ENCODE assay signal across 14 mouse cellular contexts in the genomic region with DNA sequence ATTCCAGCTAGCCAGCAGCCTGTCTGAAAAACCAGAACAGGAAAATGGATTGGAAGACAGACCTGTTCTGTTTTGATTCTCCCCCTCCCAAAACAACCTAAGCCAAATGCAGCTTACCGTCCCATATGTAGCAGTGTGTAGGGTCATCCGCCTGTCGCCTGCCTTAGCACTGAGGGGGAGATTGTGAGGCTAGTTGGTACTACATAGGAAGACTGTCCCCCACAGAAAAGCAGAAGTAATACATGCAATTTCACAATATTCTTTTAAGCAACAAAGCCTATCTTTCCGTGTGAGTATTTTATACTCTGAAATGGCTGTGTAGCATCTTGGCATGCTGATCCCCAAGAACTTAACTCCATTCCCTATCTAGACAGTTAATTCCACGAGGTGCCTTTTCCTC. TPM values are rescaled to one million over a fixed set of nuclear protein-coding genes. Genes with fewer than 3 reads are reported as not detected.
DNase-seq lines count a peak whose midpoint lies in the region; ATAC-seq lines count a peak whose summit lies in the region.
"Had no signal": no experiment of that assay in that cellular context is flagged by ENCODE, and none has a peak within 500 bp of the region (broad histone marks: within the 10 kb centered on the region; RNA-seq: fewer than 3 reads in every experiment).

No protein-coding gene starts in this region.

- H3K9me3 ChIP-seq in heart, embryonic 14.5 days (ENCODE audit: control insufficient read depth, low read length): no peaks in the 10 kb centered on the region
- H3K9me3 ChIP-seq in neural tube, embryonic 13.5 days: no peaks in the 10 kb centered on the region
- H3K9me3 ChIP-seq: embryonic facial prominence, embryonic 13.5 days had no signal

- 67% methylated on average over 5 of the region's 5 CpGs for WGBS in heart, embryonic 14.5 days
- WGBS in neural tube, embryonic 13.5 days: 77% methylated on average over 5 of the region's 5 CpGs

- no peak overlapping the region for H3K4me2 ChIP-seq in heart, embryonic 14.5 days (ENCODE audit: low read length)
- H3K4me2 ChIP-seq in neural tube, embryonic 13.5 days: no peak overlapping the region
- H3K4me2 ChIP-seq: embryonic facial prominence, embryonic 13.5 days had no signal

- peak overlapping the region; percentile 62; the same call in 1 of the 2 replicates for H3K9ac ChIP-seq in heart, embryonic 14.5 days (ENCODE audit: low read length)
- 0 out of 2 replicates have a peak overlapping the region, but pooled peaks have one; percentile 22 for H3K9ac ChIP-seq in neural tube, embryonic 13.5 days
- H3K9ac ChIP-seq: embryonic facial prominence, embryonic 13.5 days; forebrain, postnatal 0 days had no signal

- no peaks in the 10 kb centered on the region for H3K27me3 ChIP-seq in heart, embryonic 14.5 days (ENCODE audit: control insufficient read depth, insufficient read depth, low read length)
- H3K27me3 ChIP-seq in neural tube, embryonic 13.5 days: no peaks in the 10 kb centered on the region
- H3K27me3 ChIP-seq: embryonic facial prominence, embryonic 13.5 days had no signal

- intact Hi-C loops in heart, postnatal 25 days (cut with DNase I): no loop called here

- no peak for ATAC-seq in heart, embryonic 14.5 days (ENCODE audit: insufficient number of reproducible peaks, insufficient read depth, low FRiP score, low read depth)
- no peak for ATAC-seq in neural tube, embryonic 13.5 days (ENCODE audit: low read depth)
- peak; percentile 86 for ATAC-seq in common myeloid progenitor, adult 5-6 weeks (replicated peaks; ENCODE audit: low read depth, poor library complexity, severe bottlenecking)
- ATAC-seq in neutrophil, adult 5-6 weeks (ENCODE audit: extremely low read depth, insufficient number of reproducible peaks, low FRiP score, poor library complexity, severe bottlenecking): peak; percentile 74
- ATAC-seq: forebrain, postnatal 0 days; hindbrain, embryonic 16.5 days had no signal

- H3K4me1 ChIP-seq in heart, embryonic 14.5 days (ENCODE audit: control insufficient read depth in 2 of 2, insufficient read depth in 2 of 2, low read length in 2 of 2): peaks cover 29 to 55% of the 10 kb centered on the region in 2 experiments
- H3K4me1 ChIP-seq in neural tube, embryonic 13.5 days (replicated peaks): peaks cover 14% of the 10 kb centered on the region

- no peak for DNase-seq in heart, postnatal 25 days (ENCODE audit: low spot score)
- DNase-seq in neural tube, embryonic 10.5 days (ENCODE audit: extremely low spot score, low spot score): no peak
- DNase-seq in urinary bladder, postnatal 10 days (ENCODE audit: low spot score): no peak
- no peak for DNase-seq in layer of hippocampus, postnatal 14 days (ENCODE audit: low spot score in 2 of 2)
- DNase-seq: forebrain, postnatal 0 days; kidney, postnatal 14 days; lung, postnatal 14 days; retina, postnatal 1 day had no signal

- peak overlapping the region in 1 of 2 experiments; percentile 67; a peak in 3 of 4 replicates for H3K27ac ChIP-seq in heart, embryonic 14.5 days (replicated peaks in 1 of 2; ENCODE audit: control insufficient read depth in 1 of 2, insufficient read depth in 1 of 2, low read depth in 2 of 2, low read length in 2 of 2)
- H3K27ac ChIP-seq in neural tube, embryonic 13.5 days (replicated peaks): no peak overlapping the region

- no peak overlapping the region for H3K4me3 ChIP-seq in heart, embryonic 14.5 days (ENCODE audit: control insufficient read depth in 1 of 2, insufficient read depth in 1 of 2, low read depth in 1 of 2, low read length in 2 of 2)
- H3K4me3 ChIP-seq in neural tube, embryonic 13.5 days: no peak overlapping the region
- H3K4me3 ChIP-seq: embryonic facial prominence, embryonic 13.5 days had no signal

- peaks cover 27% of the 10 kb centered on the region for H3K36me3 ChIP-seq in heart, embryonic 14.5 days (ENCODE audit: control insufficient read depth, insufficient read depth, low read length)
- H3K36me3 ChIP-seq in neural tube, embryonic 13.5 days: peaks cover 6% of the 10 kb centered on the region; the same call in 1 of the 2 replicates

RNA-seq across cellular contexts. Expression of a gene that starts 44.7 kb away (rescaled TPM):
- 324 and 359 TPM in 2 replicates for polyA plus RNA-seq in heart, embryonic 14.5 days (2014; fragmentation: Nextera tagmentation; extraction: Ambion mirVana)
- 100 to 1,000 TPM; 211 to 235 TPM for total RNA-seq in heart, postnatal 25 days (2021)
- polyA plus RNA-seq in neural tube, embryonic 13.5 days (2015; fragmentation: Nextera tagmentation; extraction: Ambion mirVana): 116 and 123 TPM in 2 replicates
- total RNA-seq in common myeloid progenitor, adult 5-6 weeks (2017): 44.8 and 45.5 TPM in 2 replicates
- total RNA-seq in neutrophil, adult 5-6 weeks (2017): 93.6 and 95.4 TPM in 2 replicates
- total RNA-seq in layer of hippocampus, postnatal 14 days (2021): 10 to 100 TPM; 70.9 to 71.8 TPM

RNA-seq across cellular contexts. Expression of a gene that starts 47.1 kb away (rescaled TPM):
- 2.3 and 4.0 TPM in 2 replicates for polyA plus RNA-seq in heart, embryonic 14.5 days (2014; fragmentation: Nextera tagmentation; extraction: Ambion mirVana)
- total RNA-seq in heart, postnatal 25 days (2021): under 1 TPM; 0.39 to 0.68 TPM
- 1.9 and 2.5 TPM in 2 replicates for polyA plus RNA-seq in neural tube, embryonic 13.5 days (2015; fragmentation: Nextera tagmentation; extraction: Ambion mirVana)
- total RNA-seq in common myeloid progenitor, adult 5-6 weeks (2017): 16.9 and 17.6 TPM in 2 replicates
- total RNA-seq in neutrophil, adult 5-6 weeks (2017): 3.8 and 4.9 TPM in 2 replicates
- 1 to 10 TPM; 1.5 to 1.6 TPM for total RNA-seq in layer of hippocampus, postnatal 14 days (2021)

RNA-seq across cellular contexts. Expression of a gene that starts 58.0 kb away (rescaled TPM):
- polyA plus RNA-seq in heart, embryonic 14.5 days (2014; fragmentation: Nextera tagmentation; extraction: Ambion mirVana): 76.5 and 79.0 TPM in 2 replicates
- total RNA-seq in heart, postnatal 25 days (2021): 100 to 1,000 TPM; 291 to 357 TPM
- polyA plus RNA-seq in neural tube, embryonic 13.5 days (2015; fragmentation: Nextera tagmentation; extraction: Ambion mirVana): 36.8 and 39.1 TPM in 2 replicates
- total RNA-seq in common myeloid progenitor, adult 5-6 weeks (2017): 646 and 682 TPM in 2 replicates
- 754 and 769 TPM in 2 replicates for total RNA-seq in neutrophil, adult 5-6 weeks (2017)
- total RNA-seq in layer of hippocampus, postnatal 14 days (2021): 100 to 1,000 TPM; 209 to 218 TPM

Comparison
In these comparisons a context has a peak if more than half of its experiments do, and no peak if none do; other contexts are left out.
1. ATAC-seq: peak in common myeloid progenitor, adult 5-6 weeks (single experiment) and neutrophil, adult 5-6 weeks (single experiment); none in heart, embryonic 14.5 days (single experiment) and neural tube, embryonic 13.5 days (single experiment).